Mouse (Mus musculus) layer of hippocampus, postnatal 25 days (tissue): ENCODE measurements around the gene Csnk1g2. TPM values are rescaled to one million over a fixed set of nuclear protein-coding genes. Genes with fewer than 3 reads are reported as not detected.
A peak's percentile ranks its signal among the peaks of the same experiment; 100 is the strongest.

ENCODE experiments used
- DNase-seq, 2 experiments: peaks; one replicate each; pipeline ENCODE4 v3.0.0; 2022; ENCODE audit warnings: mixed read lengths in 2 of 2, low spot score in 1 of 2; ENCODE audit errors: extremely low spot score in 1 of 2
- total RNA-seq, 2 experiments: library from RNA; stranded (reverse); gene quantifications; 2 replicates each; pipeline ENCODE4 v1.2.3; 2021

Gene Csnk1g2
- 100 to 1,000 TPM; 208 to 236 TPM for total RNA-seq

DNA sequence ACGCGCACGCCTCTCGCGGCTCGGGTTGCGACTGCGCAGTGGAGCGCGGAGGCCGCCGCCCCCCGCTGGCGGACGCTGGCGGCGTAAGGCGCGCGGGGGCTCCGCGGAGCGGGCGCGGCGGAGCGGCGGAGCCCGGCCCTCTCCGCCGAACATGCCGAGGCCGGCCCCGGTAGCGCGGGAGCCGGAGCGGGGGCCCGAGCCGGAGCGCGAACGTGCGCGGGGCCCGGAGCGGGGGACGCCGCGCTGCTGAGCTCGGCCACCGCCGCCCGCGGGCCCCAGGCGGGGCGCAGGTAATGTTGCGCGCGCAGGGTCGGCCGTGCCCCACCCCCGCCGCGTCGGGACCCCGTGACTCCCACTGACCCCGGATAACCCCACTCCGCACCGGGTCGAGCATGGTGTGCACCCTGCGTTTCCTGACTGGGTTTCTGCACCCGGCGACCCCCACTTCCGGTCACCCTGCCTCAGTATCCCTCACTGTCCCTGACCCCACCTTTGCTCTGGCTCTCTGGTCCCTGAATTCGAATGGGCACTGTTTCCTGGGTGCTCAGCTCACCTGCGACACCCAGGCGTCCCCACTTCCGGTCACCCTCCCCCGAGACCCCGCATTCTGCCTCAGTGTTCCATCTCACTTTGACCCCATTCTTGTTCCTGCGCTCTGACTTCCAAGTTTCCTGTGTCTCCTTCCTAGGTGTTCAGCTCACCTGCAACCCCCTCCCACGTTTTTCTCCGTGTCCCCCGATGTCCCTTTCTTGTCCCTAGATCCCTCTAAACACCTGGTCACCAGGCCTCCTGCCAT lies at the start of gene Csnk1g2:
Gene Csnk1g2, plus strand, starts transcription at position 178 of the 796 bp plus-strand sequence.
- peak; percentile 47 to 97 for DNase-seq

DNA sequence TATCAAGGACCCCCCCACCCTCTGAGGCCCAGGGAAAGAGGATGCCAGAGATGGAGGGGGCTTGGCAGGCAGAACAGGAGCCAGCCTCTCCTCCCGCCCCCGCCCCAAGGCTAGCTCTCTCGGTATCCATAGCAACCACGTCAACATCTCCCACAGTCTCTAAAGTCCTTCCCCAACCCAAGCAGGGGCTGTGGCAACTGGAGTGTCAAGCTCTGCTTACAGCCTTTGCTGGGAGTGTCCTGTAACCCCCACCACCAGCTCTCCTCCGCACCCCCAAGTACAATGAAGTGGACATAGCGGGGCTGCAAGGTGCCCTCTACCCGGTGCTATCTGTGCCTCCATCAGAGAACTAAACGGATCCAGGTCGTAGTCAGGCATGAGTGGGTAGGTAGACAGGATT lies 48.7 kb upstream of the Csnk1g2 start:
- no peak for DNase-seq

DNA sequence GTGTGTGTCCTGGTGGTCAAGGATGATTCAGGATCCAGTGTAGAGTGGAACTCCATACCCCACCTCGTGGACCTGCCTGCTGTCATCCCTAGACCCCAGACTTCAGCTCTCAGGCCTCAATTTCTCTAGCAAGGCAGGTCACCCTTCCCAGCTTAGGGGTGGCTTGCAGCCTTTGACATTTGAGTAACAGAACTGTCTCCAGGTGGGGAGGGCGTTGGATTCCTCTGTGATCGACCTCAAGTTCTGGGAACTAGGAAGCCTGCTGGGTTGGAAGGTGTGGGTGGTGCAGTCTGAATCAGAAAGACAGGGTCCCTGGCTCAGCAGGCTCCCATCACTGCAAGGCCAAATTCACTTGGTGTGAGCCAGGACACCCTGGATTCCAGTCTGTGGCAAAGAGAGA lies 47.7 kb upstream of the Csnk1g2 start:
- DNase-seq, result no peak

DNA sequence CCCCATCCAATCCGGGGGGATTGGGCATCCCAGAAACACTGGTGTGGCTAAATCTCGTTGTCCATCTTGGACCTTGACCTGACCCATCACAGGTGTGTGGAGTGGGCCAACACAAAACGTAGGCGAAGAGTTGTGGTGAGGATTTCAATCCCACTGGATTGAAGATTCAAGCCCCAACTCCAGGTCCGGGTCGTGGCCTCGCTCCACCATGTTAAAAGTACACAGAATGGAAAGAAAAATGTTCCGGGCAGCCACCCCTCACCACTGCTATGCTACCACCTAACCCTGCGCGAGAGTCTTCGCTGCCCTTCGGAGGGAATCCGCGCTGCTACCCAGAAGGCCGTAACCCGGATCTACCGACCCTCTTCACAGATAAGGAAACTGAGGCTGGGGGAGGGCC lies 46.7 kb upstream of the Csnk1g2 start:
- DNase-seq, result no peak

DNA sequence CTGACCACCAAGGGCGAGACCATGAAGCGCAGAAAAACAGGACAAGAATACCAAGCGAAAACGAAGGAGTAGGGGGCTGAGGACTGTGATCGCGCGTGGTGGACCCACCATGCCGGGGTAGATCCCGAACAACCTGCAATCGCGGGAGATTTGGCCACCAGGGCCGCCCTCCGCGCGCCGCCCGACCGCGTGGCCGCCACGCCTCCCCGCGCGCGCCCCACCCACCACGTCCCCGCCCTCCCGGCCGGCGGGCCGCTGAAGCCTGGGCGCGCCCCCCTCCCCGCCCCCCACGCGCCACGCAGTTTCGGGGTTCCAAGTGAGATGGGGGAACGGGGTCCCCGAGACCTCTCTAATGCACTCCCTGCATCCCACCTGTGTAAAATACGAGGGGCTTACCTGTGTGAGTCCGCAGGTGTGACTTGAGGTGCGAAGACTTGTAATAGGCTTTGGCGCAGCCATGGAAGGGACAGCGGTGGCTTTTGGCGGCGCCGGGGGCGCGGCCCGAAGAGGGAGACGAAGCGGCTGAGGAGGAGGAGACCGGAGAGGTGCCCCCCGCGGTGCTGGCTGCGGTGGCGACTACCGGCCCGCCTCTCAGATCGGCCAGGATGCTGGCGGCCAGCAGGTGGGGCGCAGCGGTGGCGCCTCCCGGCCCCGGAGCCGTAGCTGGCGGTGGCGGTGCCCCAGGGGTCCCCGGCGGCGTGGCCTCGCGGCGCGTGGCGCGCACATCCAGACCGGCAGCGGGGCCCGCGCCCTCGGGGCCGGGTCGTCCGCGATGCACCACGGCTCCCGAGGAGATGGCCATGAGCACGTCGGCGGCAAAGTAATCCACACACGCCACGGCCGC lies 46.1 kb upstream of the Csnk1g2 start:
- peak in 1 of 2 experiments; percentile 55 for DNase-seq

DNA sequence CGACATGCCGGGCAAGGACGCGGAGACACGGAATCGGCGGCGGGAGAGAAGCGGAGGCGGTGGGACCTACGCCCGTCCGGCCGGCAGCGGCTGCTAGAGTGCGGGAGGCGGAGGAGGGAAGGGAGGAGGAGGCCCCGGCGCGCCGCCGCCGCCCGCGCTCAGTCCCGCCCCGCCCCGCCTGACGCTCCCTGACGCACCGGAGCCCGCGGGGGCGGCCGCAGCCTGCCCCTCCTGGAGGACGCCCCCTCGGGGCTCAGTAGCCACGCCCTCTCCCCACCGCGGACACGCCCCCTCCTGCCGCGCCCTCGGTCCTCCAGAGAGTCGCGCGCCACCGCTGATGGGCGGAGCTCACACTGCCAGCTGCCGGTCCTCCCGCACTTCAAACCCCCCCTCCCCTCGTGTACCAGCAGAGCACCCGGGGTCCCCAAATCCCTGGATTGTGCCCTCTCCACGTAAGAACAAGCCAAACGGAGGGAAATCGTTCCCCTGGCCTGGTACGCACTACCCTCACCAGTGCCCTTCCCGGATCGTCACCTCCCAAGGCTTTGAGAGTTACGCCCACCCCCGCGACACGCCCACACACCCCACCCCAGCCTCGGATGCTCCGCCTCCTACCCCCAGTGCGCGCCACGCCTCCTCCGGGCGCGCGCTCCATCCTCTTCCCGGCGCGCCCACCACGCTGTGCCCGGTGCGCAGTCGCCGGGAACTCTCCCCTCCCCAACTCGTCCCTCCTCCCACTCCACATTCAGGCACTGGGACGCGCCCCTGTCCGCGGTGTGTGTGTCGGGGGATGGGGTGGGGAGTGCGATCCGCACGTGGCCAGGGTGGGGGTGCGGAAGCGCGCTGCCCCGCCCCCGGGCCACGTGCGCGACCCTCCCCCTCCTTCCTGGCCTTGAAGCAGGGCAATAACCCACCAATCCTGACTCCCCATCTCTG lies 45.2 kb upstream of the Csnk1g2 start, which contains the start of gene Klf16:
Gene Klf16, minus strand, starts transcription at position 127 of the 936 bp plus-strand sequence.
- peak; percentile 87 to 93 for DNase-seq

DNA sequence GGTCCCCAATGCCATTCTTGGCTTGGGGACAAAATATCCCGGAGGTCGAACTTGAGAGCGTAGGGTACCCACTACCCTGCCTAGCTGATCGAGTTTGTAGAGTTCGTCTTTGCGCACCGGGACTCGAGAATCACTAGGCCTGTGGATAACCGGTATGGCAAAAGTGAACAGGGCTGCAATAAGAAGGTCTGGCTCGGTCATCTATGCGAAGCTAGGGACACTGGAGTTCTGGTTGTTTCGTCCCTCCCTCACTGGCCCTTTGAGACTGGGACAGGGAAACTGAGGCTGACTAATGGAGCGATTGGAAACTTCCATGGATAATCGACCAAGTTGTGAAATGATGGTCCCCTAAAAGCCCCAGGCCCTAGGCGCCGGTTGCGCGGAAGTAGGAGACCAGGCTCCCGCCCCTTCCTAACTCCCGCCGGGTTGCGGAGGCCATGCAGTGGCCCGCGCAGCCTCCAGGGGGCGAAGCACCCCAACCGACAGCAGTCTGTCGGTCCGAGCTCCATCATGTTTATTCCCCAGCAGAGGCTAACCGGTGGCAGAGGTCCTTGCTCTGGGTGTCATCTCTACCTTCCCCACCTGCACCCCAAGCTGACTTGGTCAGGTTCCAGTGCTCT lies 44.4 kb upstream of the Csnk1g2 start:
- DNase-seq, result peak; percentile 44 to 59

DNA sequence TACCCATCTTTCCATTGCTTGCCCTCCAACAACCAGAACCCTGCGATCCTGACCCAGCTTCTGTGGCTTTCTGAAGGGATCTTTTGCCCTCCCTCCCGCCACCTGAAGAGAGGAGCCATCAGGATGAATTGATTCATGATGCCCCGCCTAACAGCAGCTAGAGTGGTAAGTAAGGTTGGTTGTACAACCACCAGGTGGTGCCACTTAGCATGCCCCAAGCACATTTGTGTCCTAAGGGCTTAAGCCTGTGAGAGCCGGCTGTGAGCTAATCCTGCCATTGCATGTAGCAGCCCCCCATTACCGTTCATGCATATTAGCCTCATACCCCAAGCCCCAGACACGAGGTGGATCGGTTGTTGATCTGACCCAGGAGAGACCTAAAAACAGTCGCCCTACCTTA lies 43.7 kb upstream of the Csnk1g2 start:
- peak in 1 of 2 experiments; percentile 18 for DNase-seq

DNA sequence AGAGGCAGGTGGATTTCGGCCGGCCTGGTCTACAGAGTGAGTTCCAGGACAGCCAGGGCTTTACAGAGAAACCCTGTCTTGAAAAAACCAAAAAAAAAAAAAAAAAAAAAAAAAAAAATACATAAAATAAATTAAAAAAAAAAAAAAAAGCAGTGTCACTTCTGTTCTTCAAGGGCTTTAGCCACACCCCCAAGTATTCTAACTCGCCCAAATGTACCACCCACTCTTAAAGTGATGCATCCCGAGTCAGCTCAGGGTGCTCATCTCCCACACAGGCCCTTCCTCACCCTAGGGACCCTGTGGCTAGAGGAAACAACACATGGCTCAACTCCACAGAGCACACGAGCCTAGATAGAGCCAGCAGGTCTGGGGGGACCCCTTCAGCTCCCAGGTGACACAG lies 39.6 kb upstream of the Csnk1g2 start:
- DNase-seq, result no peak

DNA sequence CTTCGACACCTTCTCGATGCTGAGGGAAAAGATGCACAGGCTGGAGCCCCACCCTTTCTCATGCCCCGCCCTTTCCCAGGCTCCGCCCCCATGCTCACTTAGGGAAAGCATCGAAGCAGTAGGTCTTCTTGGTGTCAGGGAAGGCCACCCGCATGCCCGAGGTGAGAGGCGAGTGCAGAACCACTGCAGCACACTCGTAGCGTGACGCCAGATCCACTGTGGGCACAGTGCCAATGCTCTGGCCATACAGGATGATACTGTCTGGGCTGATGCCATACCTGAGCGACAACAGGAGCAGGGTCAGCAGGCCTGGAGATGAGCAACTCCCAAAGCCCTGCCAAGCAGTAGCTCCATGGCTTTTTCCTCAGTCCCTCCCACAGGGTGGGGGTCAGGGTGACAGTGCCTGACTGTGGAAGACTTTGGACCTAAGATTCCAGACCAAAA lies 38.6 kb upstream of the Csnk1g2 start:
- no peak for DNase-seq

DNA sequence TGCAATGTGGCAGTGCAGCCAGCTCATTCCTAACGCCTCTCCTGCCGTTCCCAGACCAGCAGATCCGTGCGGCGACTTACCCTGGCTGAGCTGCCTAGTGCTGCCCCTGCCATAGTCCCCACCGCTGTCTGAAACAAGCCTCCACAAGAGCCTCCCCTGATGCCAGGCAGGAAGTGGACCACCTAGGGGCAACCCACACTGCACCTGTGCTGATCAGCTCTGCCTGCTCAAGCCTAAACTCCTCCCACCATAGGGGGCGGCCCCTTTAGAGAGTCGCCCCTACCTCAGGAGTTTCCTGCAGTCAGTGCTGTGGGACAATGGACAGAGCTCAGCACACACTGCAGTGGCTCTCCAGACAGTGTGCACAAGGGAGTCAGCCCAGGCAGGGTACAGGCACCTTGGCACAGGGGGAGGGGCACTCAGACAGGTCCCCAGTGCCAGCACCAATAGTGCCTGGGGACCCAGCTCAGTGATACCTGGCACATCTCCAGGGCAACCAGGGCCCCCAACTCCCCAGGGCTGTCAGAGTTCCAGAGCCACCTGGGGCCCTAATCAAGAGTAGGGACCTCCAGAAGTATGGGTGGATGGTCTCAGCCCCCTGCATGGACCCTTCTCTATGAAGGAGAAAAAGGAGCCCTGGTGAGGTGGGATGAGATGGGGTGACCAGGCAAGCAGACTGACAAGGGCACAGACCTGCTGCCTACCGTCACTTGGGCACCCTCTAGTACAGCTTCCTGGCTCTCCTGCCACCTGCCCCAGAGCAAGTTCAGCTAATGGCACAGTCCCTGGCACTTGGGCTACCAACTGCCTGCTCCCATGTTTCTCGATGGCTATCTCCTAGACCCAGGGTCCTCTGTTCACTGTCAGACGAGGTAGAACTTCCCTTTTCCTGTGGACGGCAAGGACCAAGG lies 37.7 kb upstream of the Csnk1g2 start:
- DNase-seq, result no peak

DNA sequence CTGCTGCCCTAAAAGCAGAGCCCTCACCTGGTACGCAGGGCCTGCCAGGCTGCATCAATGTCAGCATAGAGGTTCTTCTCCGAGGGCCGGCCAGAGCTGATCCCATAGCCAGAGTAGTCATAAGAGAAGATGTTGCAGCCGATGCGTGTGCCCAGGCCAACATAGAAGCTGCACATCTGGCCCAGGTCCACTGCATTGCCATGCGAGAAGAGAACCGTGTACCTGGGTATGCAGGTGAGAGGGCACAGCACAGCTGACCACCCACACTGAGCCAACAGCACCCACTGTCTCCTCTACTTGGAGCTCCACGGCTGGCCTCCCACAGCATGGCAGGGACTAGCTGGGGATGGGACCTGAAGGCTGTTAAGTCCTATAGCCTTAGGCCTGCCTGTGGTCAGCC lies 37.1 kb upstream of the Csnk1g2 start:
- no peak for DNase-seq

DNA sequence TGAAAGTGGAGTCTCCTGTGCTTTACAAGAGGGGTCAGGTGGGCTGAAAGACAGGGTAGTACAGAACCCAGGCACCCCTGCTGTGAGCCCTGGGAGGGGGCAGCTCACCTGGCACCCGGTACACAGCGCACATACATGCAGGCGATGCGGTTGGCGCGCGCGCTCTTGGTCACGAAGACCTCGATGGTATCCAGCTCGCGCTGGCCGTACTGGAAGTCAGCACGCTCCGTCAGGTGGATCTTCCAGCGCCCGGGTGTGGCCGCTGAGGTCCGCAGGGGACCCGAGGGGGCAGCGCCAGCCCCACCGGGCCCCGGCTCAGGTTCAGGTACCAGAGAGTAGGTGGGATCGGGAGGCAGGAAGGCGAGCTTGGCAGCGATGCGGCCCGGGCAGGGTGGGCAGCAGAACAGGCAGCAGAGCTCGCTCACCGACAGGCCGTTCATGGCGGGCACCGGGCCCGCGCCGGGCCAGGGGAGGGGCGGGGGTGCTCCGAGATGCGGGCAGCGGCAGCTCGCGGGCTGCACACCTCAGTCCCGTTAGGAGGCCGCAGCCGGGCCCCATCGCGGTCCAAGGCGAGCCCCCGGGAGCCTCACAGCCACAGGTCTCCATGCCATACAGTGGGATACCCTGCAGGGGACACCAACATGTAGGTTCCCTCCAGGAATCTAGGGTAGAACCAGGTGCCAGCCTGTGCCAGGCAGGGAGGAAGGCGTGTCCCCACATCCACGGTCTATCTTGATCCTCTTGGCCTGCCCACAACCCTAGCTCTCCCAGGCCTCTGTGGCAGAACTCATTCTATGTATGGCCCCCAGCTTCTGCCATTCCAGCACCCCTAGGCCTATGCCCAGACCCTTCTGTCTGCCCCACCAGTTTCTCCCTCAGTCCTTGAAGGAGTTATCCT lies 36.0 kb upstream of the Csnk1g2 start:
- DNase-seq, result no peak

DNA sequence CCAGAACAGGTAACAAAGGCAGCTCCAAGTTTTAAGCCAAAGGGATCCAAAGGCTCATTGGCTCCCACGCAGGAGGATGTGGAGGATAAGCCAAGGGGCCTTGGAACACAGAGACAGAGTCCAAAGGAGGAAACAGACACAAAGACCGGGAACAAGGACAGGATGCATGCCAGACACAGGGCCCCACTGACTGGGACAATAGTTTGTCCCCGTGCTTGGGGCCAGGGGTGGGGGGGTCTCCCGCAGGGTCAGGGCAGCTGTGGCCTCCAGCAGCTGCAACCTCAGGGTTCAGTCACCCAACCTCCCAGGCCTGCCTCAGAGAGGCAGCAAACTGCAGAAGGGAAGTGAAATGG lies 35.4 kb upstream of the Csnk1g2 start:
- no peak for DNase-seq

DNA sequence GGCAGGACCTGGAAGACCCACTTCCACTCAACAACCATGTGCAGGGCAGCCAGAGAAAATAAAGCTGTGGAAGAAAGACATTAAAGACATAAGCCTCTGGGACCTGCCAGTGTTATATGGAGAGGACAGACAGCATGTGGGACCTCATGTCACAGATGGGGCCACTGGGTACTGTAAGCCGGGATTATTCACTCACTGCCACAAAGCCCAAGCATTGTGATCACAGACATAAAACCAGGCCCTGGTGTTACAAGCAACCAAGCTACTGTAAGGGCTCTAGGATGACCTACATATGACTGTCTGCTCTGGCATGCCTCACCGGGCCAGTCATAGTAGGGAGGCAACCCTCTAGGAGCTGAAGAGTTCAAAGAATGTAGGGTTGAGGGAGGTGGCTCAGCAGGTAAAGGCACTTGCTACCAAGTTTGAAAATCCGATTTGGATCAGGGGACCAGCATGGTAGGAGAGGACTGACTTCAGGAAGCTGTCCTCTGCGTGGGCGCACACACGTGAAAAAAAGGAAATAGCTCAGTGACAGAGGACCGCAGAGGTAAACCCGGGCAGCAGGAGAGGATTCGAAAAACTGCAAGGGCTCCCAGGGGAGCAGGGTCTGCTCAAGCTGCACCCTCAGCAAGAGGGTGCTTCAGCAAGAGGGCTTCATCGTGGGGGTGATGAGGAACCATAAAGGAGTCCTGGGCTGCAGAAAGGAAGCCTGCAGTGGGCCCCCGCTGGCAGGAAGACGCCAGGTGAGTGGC lies 33.3 kb upstream of the Csnk1g2 start:
- DNase-seq, result no peak

DNA sequence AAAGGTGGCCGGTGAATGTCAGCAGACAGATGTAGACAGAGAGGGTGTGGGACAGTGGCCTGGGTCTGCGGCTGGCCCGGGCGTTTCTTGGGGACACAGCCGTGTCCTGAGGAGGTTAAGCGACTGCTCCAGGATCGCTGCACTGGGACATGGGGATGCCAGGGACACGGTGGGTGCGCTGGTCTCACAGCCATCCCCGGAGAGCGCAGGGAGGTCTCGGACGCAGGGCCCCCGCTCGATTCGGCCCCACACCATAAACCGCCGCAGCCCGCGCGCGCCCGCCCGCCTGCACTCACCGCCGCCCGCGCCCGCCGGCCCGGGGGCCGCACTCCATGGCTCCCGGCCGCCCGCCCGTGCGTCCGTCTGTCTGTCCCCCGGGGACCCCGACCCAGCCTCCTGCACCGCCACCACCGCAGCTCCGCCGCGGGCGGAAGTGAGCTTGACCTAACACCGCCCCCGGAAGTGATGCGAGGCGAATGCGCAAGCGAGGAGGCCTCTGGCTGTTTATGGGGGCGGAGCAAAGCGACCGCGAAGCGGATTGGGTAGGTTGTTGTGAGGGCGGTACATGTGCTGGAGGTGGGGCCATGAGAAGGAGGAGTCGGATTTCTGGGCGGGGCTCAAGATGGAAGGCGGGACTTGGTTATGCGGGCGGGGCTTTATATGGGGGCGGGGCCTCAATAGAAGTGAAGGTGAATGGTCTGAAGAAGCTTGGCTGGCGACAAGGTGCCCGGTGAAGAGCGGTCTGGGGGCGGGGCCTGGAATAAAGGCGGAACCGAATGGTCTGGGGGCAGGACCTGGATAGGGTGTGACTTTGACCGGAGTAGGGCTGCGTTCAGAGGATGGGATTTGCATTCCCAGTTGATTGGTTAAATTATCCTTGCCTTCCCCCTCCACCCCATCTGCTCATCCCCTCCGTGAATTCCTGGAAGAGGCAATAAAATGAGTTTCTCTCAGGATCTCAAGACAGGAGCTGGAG lies 32.5 kb upstream of the Csnk1g2 start, which contains the start of gene Abhd17a:
Gene Abhd17a, minus strand, starts transcription at position 463 of the 976 bp plus-strand sequence.
- peak; percentile 76 to 88 for DNase-seq
